Mouse (Mus musculus): ENCODE measurements around the gene Akap8.

Gene Akap8

GRCm38 (mm10) chr17:32348406-32348805 lies 27.4 kb upstream of the Akap8 start:
- no peak for DNase-seq

- DNase-seq: no peak
Measured at GRCm38 (mm10) chr17:32341102-32341501, 20.1 kb upstream of the Akap8 start.

- no peak for DNase-seq
Measured at GRCm38 (mm10) chr17:32340110-32340509, 19.1 kb upstream of the Akap8 start.

- DNase-seq: no peak
Measured at GRCm38 (mm10) chr17:32335869-32336268, 14.8 kb upstream of the Akap8 start.

GRCm38 (mm10) chr17:32334921-32335320 lies 13.9 kb upstream of the Akap8 start:
- DNase-seq: no peak

- DNase-seq: no peak
Measured at GRCm38 (mm10) chr17:32333675-32334303, 12.8 kb upstream of the Akap8 start.

- no peak for DNase-seq
Measured at GRCm38 (mm10) chr17:32327501-32327900, 6.5 kb upstream of the Akap8 start.

- no peak for DNase-seq
Measured at GRCm38 (mm10) chr17:32322809-32323208, 1.8 kb upstream of the Akap8 start.

- DNase-seq: no peak
Measured at GRCm38 (mm10) chr17:32321836-32322235, 798 bp upstream of the Akap8 start.

- no peak for DNase-seq
Measured at GRCm38 (mm10) chr17:32321390-32321734, 324 bp upstream of the Akap8 start.

- peak; percentile 11 for DNase-seq
Measured at GRCm38 (mm10) chr17:32319950-32320349, 1.1 kb downstream of the Akap8 start.

GRCm38 (mm10) chr17:32317708-32318107 lies 3.3 kb downstream of the Akap8 start:
- DNase-seq: no peak

GRCm38 (mm10) chr17:32317032-32317431 lies 4.0 kb downstream of the Akap8 start:
- DNase-seq: no peak

GRCm38 (mm10) chr17:32315560-32315959 lies 5.5 kb downstream of the Akap8 start:
- no peak for DNase-seq

GRCm38 (mm10) chr17:32313892-32314291 lies 7.1 kb downstream of the Akap8 start:
- no peak for DNase-seq

- no peak for DNase-seq
Measured at GRCm38 (mm10) chr17:32312801-32313200, 8.2 kb downstream of the Akap8 start.

GRCm38 (mm10) chr17:32307963-32308362 lies 13.1 kb downstream of the Akap8 start:
- no peak for DNase-seq

- no peak for DNase-seq
Measured at GRCm38 (mm10) chr17:32298125-32298524, 22.9 kb downstream of the Akap8 start.

GRCm38 (mm10) chr17:32295901-32296300 lies 25.1 kb downstream of the Akap8 start:
- DNase-seq: no peak

GRCm38 (mm10) chr17:32295160-32295559 lies 25.9 kb downstream of the Akap8 start:
- DNase-seq: no peak

GRCm38 (mm10) chr17:32285138-32285670 lies 35.8 kb downstream of the Akap8 start:
- DNase-seq: no peak

- peak; percentile 94 for DNase-seq
Measured at GRCm38 (mm10) chr17:32284262-32285137, 36.5 kb downstream of the Akap8 start, which contains the start of gene Brd4. Gene Brd4 (minus strand): TSS chr17:32284722.

GRCm38 (mm10) chr17:32283771-32284221 lies 37.2 kb downstream of the Akap8 start:
- peak; percentile 78 for DNase-seq

GRCm38 (mm10) chr17:32283341-32283740 lies 37.7 kb downstream of the Akap8 start:
- DNase-seq: peak; percentile 33
